Mouse (Mus musculus): Measurements from ENCODE around the gene Apobec2.

Apobec2 gene

DNA sequence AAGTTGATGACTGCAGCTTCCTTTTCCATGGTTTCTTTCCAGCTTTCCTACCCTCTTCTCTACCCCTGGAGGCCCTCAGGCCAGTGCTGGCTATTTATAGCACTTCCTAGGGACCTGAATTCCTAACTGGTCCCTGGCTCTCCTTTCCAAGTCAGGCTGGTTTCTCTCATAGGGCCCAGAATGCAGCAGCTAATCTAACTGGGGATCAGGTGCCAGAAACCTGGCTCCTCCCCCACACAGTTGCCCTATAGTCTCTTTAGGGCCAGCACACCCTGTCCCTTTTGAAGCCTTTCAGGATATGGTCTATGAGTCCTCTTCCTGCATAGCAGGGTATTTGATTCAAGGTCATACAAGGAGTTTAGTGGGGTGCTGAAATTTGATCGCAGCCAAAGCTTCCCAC is 3.8 kb upstream of the Apobec2 start:
- no peak for DNase-seq

DNA sequence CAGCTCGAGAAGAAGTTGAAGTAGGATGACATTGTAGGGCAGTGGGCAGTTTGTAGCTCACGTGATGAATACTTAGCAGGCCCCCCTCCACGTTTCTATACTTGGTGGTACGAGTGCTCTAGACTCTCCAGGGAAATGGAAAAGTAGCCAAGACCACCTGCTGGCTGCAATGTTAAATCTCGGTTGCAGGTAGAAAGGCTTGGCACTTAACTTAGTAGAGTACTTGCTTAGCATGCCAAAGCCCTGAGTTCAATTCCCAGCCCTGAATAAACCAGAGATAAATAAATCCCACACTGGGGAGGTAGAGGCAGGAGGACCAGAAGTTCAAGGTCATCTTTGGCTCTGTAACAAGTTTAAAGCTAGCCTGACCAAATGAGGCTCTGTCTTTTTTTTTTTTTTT is 1.7 kb upstream of the Apobec2 start:
- DNase-seq, result no peak

DNA sequence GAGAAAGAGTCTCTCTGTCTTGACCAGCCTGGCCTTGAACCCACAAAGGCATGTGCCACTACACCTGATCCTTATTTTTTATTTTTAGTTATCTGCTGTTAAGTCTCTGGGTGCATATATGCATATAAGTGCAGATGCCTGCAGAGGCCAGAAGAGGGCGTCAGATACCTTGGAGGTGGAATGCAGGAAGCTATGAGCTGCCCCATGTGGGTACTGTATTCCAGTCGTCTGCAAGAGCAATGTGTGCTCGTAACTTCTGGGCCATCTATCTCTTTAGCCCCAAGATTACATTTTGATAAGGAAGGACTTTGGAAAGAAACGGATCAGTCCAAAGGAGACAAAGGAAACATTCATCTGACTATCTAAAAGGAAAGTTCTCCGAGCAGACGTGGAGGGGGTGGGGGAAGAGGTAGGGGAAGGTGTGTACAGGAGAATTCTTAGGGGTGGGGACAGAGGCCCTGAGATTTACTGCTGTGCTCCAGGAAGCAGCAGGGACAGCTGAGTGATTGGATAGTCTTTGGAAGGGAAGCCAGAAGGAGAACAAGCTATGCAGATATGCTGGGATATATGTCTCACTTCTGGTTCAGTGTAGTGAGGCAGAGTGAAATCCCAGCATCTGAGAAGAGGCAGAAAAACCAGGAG is 1.1 kb upstream of the Apobec2 start:
- no peak for DNase-seq

DNA sequence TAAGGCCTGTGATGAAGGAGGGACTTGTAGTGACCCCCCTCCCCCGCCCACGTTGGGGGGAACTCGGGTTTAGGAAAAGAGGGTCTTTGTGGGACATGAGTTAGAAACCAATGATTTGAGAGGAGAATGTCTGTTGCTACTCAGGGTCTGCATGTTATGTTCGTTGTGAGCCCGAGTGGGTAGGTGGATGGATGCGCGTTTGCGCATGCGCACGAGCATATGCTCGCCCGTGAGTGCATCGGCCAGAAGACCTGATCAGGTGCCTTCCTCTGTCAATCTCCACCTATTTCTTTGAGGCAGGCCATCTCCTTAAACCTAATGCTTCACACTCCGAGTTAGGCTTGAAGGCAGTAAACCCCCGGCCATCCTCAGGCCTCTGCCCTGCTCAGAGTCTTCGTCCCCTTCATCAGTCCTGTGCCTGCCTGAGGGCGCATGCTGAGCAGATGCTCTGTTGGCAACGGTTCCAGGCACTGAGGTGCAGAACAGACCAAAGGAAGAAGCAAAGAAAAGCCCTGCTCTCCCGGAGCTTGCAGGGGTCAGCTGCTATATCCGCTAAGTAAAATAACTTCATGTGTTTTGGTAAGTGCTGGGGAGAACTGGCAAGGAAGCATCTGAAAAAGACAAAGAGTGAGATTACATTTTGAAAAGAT is 401 bp upstream of the Apobec2 start:
- DNase-seq, result no peak

DNA sequence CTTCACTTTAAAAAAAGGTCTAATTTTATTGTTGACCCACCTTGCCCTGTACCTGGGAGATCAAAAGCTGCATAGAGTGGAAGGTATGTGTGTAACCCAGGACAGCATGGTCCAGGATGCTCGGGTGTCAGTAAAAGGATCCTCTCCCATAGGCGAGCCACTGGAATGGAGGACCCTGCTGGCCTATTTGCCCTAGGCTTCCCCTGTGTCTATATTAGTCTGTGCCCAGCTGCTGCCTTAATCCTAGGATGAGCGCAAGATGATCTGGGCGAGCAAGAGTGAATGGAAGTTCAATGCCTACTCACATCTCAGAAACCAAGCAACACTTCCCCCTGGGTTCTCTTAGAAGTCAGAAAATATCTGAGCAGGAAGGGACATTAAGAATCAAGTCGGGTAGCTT is 1.7 kb downstream of the Apobec2 start:
- no peak for DNase-seq

DNA sequence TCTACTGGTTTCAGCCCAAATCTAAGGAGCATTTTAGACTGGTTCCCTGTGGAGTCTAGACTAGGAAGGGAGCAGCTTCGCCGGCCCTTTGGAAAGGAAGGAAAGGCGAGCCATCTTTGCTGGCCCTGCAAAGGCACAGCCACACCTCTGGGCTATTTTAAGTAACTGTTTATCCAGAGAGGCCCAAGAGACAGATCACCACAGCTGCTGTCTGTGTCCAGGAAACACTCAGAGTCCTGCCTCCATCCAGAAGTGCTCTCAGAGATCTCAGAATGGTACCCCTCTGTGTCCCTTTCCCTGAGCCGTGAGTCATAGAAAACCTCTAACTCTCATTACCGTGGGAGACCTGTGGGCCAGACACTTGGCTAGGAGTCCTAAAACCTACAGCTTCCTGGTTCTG is 2.3 kb downstream of the Apobec2 start:
- DNase-seq, result no peak

DNA sequence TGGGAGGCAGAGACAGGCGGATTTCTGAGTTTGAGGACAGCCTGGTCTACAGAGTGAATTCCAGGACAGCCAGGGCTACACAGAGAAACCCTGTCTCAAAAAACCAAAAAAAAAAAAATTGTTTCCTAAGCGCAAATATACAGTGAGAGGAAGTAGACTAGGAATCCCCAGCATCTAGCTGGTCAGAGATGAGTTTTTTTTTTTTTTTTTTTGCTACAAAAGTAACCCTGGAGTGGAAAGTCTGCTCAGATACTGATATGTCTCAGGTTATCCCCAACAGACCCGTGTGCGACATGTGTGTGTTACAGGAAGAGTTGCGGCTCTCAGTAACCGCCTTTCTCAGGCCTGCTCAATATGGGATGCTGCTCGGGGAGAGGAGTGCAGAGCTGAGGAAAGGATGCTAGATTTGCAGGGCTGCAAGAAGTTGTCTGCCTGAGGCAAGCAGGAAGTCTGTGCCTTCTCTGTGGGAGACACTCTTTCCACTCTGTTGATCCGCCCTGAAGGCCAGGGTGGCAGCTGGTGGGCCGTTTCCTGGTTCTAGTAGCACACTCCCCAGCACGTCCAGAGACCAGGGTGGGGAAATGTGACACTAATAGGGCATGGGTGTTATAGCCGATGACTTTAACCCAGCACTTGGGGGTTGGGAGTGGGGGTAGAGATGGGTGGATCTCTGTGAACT is 4.7 kb downstream of the Apobec2 start:
- peak; percentile 37 to 59 for DNase-seq

DNA sequence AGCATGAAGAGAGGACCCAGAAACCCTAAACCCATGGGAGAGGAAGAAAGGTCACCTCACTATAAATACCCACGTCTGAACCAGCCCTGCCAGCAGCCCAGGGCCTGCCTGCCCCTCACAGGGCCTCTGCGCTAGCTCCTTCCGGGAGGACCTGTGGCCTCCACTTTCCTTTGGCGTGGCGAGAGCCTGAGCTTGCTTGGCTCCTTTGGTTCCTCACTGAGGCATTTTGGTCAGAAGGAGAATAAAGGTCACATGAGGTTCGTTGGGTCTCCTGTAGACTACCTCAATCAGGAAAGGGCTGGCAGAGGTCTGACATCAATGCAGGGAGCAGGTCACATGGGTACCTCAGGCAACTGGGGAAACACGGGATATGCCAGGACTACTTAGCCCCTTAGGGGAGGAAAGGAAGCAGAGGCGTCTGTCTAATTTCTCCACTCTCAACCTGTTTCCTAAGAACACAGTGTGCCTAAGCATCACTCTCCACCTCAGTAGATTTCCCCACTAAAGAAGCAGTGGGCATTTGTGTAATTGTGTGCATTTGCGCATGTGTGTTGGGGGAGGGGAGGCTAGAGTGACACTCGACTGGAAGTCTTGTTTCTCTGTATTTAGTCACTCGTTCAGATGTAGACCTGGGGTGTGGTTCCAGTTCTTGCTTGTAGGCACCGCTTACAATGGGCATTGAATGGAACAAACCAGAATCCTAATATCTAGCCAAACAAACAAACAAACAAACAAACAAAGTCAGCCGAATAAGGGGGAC is 5.6 kb downstream of the Apobec2 start:
- DNase-seq, result no peak

DNA sequence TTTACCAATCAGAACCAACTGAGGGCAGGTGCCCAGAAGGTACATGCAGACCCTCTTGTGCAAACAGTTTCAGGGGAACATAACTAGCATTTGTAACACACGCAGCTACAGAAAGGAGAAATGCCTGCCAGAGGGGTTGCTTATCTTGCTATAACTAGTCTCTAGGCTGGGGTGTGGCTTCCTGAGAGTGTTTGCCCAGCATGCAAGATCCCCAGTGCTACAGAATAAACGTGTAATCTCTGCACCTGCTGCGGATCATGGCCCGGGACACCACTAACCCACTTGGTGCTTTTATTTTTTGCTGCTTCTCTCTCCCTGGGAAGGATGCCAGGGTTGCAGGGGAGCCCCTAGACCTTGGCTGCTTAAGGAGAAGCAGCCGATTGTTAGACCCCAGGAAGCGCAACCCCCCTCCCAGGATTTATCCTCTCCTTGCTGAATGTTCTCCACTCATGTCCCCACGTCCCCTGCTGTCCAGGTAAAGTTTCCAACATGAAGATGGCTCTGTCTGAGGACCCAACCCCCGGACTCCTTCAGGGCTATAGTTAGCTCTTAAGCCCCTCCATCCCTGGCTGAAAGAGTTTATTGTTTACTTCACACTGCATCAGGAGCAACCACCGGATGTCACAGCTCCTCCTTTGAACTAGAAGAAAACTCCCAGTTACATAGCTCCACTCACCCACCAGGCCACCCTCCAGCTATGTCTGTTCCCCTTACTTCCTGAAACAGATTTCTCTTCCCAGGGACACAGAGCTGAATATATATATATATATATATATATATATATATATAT is 6.7 kb downstream of the Apobec2 start:
- DNase-seq, result no peak

DNA sequence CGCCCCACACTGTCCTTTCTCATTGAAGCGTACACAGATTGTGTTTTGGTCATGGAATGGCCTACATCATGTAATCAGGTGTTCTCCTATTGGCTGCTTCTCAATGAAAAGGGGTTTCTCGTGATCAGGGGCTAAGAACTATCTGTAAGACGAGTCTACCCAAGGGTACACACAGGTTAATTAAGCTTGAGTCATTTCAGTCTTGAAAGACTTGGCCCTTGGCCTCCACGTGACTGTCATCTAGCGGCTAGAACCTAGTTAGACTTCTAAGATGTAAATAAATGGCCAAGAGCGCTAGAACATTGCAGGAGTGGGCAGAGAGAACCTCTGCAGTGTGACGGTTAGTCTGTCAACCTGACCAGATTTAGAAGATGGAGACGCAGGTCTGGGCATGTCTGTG is 8.5 kb downstream of the Apobec2 start:
- DNase-seq, result peak in 1 of 2 experiments; percentile 31

DNA sequence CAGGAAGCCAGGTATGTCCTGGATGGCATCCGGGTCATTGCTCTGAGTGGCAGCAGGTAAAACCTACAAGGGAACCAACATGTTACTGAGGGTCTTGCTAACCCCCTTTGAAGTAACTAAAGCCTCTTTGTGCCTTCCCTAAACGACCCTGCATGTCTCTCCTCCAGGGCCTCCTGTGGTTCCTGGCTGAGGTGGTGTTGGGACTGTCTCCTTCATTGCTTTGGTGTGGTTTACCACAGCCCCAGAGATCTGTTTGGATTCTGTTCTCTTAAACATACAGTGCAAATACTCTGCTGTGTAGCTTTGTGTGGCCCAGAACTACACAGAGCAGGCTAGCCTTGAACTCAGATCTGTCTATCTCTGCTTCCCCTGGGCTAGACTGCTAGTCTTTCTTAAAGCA is 13.2 kb downstream of the Apobec2 start:
- no peak for DNase-seq

DNA sequence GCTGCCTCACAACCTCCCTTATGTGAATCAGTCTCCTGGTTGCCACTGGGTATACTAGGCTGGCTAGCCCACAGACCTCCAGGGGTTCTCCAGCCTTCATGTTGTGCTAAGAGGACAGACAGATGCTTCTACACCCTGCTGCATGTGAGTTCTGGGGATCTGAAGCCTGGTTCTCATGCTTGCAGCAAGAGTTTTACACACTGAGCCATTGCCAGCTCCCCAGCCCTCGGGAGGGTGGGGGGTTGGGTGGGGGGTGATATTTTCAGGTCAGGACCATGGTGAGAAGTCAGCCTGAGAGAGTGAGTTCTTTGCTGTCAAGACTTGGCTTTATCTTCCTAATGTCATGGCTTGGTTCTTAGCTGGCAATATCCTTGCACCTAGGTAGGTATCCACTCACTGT is 13.9 kb downstream of the Apobec2 start:
- no peak for DNase-seq

DNA sequence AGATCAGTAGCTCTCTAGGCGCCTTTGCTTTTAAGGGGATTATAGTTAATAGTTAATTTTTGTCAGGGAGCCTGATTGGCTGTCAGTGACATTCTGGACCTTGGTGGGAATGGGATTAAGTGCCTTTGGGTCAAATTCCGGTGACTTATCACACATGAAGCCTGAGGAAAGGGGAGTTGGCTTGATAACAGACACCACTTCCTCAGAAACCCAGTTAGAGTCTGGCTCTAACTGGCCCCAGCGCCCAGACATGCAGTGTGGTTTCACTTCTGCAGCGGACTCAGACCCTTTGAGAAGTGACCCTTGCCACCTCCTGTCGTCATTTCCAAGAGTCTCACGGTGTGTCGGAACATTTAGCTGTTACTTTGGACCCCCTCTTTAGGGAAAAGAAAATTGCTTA is 14.6 kb downstream of the Apobec2 start:
- peak; percentile 43 to 63 for DNase-seq

DNA sequence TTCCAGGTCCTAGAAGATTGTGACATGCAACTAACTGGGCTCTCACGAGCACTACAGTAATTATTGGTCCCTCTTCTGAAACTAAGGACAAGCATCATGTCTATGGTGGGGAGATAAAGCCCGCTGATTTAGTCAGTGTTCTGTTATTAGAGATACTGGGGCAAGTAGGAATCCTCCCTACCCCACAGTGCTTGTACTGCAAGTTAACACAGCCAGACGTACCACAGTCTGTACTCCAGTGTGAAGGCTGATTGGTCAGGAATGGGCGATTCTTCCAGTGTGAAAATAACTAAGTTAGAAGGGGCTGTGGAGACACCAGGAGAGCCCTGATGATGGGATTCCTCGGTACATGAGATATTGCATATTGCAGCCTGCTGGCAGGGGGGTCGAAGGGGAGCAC is 15.2 kb downstream of the Apobec2 start:
- no peak for DNase-seq

DNA sequence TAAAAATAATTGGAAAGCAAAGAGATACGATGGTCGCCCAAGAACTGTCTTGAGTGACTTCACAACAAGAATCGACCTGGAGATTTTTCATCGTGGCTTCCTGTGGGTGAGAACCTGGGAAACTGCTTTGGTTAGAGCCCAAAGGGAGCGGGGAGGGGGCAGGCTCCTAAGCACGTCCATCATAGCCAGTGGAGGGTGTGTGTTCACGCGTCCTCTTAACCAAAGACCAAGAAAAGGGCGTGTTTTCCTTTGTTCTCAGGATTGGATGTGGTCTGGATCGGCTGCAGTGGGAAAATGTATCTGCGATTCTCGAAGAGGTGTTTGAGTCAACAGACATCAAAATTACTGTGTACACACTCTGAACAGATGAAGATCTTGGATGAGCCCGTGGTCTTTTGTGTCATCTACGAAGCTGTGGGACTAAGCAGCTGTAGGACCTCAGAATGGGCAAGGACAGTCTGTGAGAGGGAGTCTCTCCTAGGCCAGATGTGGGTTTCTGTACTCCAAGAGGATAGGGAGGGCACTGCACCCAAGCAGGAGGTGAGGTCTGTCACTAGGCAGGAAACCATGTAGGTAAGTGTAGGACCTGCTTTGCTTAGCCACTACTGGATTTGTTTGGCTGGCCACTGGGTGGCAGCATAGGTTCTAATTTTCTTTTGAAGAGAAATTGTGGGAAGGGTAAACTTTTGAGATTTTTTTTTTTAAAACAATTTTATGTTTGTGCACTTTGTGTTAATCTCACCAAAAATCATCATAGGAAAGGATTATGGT is 16.1 kb downstream of the Apobec2 start:
- peak; percentile 85 to 88 for DNase-seq

DNA sequence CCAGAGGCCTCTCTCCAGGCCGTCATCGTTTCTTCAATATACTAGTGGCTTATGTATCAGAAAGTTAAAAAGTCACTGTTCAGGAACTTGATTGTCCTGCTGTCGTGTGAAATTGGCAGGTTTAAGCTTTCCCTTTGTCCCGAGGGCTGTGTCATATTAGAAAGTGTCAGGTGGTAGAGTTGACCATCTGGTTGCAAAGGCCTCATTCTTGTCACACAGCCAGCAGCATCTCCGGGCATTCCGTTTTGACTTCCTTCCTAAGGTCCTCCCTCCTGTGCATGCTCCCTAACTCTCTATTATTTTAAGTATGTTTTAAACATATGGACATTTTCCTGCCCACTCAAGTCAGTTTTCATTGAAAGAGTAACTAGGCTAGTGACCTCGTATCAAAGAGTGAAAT is 16.7 kb downstream of the Apobec2 start:
- peak; percentile 27 to 32 for DNase-seq

DNA sequence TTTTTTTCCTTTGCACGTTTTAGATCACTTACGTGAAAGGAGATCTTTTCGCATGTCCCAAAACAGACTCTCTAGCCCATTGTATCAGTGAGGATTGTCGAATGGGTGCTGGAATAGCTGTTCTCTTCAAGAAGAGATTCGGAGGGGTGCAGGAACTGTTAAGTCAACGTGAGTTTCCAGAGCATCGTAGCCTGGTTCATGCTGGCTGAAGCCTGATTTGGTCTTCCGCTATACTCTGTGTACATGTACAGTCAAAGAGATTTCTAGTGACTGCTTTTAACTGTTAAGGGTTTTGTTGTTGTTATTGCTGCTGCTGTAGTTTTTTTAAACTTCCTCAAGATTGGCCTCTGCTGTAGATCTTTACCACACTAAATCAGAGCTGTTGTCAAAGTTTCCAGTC is 21.5 kb downstream of the Apobec2 start:
- DNase-seq, result no peak

DNA sequence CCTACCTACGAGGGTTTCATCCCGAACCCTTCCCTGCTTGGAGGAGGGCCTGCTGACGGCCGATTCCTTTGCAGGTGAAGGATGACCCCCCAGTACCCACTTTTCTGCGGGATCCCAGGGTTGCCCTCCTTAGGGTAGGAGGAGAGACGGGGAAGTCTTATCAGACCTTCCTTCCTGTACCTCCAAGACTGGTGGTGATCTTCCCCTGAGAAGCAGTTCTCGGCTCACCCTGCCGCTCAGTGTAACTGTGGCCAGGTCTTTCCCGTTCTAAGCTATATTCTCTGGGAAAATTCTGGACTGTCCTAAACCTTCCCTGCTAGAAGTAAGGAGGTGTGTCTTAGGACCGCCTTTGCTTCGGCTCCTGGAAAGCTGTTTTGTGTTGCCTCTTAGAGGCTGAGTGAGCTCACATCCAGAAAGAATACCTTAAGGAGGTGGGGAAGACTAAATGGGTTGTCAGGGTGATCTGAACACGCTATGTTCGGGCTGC is 22.4 kb downstream of the Apobec2 start:
- no peak for DNase-seq

DNA sequence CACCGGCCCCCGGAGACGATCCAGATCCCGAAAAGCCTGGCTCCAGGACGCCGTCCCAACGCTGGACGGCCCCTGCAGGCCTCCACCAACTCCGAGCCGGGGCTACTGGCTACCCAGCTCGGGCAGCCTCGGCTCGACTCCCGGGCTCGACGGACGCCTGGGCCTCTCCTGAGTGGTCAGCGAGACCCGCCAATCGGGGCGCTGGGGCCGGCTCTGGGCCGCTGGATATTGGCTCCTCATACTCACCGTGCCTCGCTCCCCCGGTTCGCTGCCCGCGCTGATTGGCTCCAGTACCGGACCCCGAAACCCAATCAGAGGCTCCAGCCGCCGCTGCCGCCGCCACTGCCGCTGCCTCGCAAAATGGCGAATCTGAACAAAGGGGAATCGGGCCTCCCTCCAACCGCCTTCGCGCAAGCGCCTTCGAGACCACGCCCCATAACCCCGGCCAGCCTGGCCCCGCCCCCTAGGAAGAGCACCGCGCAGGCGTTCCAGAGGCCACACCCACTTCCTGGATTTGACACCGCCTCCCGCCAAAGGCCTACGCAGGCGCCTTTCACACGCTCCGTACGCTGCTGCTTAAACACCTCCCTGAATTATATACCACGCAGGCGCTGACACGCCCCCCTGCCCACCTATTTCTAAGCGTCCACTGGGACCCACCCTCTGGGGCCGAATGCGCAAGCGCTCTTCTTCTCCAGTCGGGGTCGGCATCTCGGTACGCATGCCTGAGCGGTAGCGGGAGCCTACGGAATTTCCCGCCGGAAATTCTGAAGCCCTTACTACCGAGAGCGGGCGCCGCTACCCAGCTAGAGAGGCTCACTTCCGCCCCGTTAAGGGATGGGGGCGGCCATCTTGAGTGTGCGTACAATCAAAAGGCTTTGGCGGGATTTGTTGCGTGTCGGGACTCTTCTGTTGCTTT is 23.1 kb downstream of the Apobec2 start, which contains the start of the genes Nfya and Oard1:
TSS of gene Nfya (minus strand) at position 527 of the 919 bp plus-strand sequence.
TSS of gene Oard1 (plus strand) at position 635 of the 919 bp plus-strand sequence.
- peak; percentile 100 for DNase-seq

DNA sequence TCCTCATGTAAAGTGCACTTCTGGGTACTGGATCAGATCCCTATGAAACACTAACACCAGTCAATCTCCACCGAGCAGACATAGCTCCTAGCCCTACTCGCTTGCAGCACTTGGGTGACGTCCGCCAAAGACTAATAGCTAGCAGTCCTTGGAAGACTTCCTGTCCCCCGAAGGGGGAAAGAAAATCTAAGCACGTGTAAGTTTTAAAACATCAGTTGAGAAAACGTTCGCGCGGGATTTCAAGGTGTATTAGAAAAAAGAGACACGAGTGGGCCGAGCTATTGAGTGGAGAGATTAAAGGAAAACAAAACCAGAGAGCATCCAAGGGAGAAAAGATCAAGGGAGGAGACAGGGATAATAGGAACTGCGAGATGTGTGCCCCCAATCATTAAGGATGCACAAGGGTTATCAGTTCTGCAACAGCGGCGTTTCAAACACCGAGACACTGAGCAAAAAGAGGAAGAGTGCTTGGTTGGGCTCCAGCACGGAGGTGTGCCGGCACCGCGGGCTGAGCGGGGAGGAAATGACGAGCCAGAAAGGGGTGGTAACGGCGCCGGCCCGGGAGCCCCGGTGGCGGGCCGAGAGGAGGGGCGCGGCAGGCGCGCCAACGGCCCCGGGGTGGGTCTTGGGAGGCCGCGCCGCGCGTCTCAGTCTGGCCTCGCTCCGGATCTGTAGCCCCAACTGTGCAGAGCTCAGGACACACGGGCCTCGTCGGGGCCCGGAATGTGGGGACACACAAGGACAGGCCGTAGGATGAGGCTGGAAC is 24.0 kb downstream of the Apobec2 start:
- peak; percentile 80 to 88 for DNase-seq
